Mouse (Mus musculus): ENCODE data around the gene Ube3b.

Ube3b gene

GRCm38 (mm10) chr5:114373581-114373980 lies 6.8 kb upstream of the Ube3b start:
- no peak for DNase-seq (ENCODE audit: extremely low spot score)

DNA sequence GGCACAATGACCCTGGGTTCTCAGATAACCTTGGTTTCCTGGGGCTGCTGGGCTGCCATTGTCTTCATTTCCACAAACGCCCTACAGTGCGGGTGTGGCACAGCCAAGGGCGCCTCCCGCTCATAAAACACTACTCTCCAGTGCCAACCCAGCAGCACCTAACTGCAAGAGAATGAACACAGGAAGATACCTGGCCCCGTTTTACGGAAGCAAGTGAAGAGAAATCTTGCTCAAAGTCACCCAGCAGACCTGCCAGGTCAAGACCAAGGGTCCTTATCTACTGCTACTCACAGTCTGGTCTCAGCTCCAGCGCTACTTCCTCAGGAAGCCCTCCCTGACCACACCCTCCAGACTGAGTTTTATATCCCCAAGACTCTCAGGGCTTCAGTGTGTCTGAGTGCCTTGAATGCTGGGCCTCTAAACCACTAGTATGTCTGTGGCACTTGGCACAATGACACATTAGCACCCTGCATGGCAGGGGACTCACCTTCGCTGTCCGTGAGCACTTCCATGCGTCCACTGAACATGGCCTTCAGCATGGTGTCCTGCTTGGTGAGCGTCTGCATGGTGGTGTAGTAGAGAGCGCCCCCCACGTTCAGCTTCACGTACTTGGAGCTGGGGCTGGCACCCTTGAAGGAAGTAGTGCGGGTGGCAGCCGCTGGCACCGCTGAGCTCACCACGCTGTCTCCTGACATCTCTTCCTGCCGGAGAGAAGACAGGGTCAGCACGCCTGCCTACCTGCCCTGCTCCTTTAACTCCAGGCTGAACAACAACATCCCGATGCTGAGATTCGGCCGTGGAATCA lies 5.8 kb upstream of the Ube3b start:
- DNase-seq (ENCODE audit: extremely low spot score), result no peak

DNA sequence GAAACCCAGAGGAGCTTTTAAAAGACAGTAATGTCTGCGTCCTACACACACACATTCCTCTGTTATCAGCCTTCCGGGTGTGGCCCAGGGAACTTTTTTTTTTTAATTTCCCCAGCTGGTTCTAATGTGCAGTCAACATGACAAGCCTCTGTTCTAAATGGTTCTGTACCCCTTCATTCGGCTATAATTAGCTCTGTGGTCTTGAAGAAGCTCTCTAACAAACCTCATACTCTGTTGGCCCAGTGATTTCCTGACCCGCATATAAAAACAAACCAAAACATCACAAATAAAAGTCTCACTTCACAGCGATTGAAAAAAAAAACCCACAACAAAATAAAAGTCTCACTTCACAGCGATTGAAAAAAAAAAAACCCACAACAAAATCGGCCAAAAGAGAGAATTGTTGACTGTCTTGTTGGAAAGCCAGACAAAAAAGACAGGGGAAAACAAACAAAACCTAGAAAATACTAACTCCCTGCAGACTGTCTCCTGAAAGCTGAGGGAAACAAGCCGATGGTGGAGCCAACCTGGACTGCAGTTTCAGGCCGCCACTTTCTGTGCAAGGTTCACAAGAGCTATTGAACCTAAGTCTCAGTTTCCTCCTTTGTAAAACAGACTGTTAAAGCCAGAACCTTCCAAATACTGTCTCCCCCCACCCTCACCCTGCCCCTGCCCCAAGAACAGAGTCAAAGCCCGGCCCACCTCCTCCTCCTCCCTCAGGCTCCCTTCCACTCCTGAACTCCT lies 2.1 kb upstream of the Ube3b start:
- no peak for DNase-seq (ENCODE audit: extremely low spot score)

DNA sequence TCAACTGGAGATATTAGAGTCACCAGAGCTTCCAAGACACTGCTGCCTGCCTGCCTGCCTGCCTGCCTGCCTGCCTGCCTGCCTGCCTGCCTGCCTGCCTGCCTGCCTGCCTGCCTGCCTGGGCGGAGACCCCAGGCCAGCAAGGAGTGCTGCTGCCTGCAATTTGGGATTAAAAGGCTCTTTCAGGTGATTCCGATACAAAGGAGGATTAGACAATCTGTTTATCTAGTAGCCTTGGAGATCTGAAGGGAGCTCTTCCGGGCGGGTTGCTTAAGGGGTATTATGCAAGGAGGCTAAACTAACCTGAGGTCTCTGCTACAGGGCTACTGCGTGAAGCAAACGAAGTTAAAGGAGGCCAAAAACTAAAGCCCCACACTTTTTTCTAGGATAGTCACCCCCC lies 1.5 kb upstream of the Ube3b start:
- no peak for DNase-seq (ENCODE audit: extremely low spot score)

GRCm38 (mm10) chr5:114379763-114380162 lies 644 bp upstream of the Ube3b start:
- DNase-seq (ENCODE audit: extremely low spot score), result no peak

GRCm38 (mm10) chr5:114381013-114381351 lies 575 bp downstream of the Ube3b start:
- DNase-seq (ENCODE audit: extremely low spot score), result no peak

GRCm38 (mm10) chr5:114383184-114383904 lies 2.9 kb downstream of the Ube3b start:
- DNase-seq (ENCODE audit: extremely low spot score), result no peak

DNA sequence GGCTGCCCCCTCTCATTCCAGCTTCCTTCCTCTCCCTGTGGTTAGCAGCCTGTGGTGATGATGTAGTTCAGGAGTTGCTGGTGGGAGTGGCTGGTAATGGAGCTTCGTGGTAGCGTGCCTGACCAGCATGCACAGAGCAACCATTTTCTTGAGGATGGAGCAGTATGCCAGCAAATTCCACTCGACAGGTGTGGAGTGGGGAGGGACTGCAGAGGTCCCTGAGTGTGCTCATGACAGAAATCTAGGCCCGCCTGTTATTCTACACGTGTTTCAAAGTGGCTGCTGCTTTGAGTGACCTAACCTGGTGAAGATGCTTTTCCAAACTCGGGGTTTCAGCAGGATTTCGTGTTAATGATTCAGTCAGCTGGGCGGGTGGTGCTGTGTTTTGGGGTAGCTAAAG lies 4.0 kb downstream of the Ube3b start:
- DNase-seq (ENCODE audit: extremely low spot score), result no peak

DNA sequence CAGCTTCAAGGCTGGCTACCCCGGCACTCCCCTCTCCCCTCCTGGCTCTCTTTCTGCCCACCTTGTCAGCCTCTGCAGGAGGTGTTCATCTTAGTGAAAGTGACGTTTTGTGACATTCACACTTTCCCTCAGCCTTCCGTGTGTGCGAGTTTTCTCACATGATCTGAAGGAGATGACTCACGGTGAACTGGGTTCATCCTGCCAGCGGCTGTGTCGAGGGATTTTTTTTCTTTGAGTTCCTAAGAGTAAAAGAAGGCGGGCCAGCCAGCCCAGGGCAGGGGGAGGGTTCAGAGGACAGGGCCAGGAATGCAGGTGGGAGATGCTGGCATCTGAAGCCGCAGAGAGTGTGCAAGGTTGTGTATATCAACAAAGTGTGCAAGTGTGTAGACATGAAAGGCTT lies 12.8 kb downstream of the Ube3b start:
- DNase-seq (ENCODE audit: extremely low spot score), result no peak

GRCm38 (mm10) chr5:114406592-114406991 lies 26.2 kb downstream of the Ube3b start:
- DNase-seq (ENCODE audit: extremely low spot score), result no peak

GRCm38 (mm10) chr5:114407269-114407668 lies 26.9 kb downstream of the Ube3b start:
- no peak for DNase-seq (ENCODE audit: extremely low spot score)

- DNase-seq (ENCODE audit: extremely low spot score), result no peak
These were observed 27.4 kb downstream of the Ube3b start for GRCm38 (mm10) chr5:114407810-114408209.

- no peak for DNase-seq (ENCODE audit: extremely low spot score)
These were observed 28.4 kb downstream of the Ube3b start for GRCm38 (mm10) chr5:114408846-114409245.

DNA sequence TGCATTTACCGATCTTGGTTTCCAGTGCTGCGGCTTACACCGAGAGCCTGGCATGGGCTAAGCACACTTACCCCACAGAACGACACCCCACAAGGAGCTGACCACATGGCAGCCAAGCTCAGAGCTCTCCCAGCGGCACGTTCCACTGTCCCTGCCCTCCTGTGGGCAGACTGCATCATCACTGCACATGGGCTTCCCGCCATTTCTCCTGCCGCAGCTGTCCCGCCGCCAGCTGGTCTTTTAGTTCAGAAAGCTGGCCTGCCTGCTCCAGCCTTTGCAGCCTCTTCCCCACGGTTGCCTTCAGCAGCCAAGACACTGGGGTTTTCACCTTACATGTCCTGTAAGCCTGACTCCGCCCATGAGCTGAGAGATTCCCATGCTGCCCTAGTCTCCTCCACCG lies 30.0 kb downstream of the Ube3b start:
- no peak for DNase-seq (ENCODE audit: extremely low spot score)

- no peak for DNase-seq (ENCODE audit: extremely low spot score)
These were observed 32.1 kb downstream of the Ube3b start for GRCm38 (mm10) chr5:114412361-114412998.

GRCm38 (mm10) chr5:114413067-114413735 lies 32.8 kb downstream of the Ube3b start:
- no peak for DNase-seq (ENCODE audit: extremely low spot score)

DNA sequence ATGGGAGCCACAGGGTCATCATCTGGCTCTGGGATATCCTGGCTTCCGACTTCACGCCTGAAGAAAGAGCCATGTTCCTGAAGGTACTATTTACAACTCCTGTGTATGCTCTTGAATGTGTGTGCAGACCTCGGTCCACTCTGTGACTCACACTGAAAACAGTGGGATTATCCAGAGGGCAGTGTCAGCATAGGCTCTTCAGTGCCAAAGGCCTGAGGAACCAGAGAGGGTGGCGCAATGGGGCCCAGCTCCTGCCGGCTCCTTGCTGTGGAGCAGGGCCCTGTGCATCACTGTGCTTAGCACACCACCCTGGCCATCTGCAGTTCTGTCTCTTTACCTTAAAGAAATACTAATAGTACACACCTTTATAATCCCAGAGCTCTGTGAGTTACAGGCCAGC lies 35.2 kb downstream of the Ube3b start:
- no peak for DNase-seq (ENCODE audit: extremely low spot score)

DNA sequence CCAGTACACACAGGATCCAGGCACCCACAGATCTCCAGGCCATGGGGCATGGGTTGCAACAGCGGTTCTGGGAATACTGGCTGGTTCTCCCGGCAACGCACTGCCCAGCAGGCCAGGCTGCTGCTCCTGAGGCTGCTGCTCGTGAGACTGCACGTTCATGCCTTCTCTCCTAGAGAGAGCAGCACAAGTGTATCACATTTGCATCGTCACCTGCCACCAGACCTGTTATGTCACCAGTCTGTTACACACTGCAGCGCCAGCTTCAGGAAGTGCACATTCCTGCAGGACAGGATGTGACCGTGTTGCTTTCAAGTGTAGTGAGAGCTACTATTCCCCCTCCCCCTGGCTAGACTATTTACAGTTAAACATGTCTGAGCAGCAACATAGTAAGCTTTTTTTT lies 36.4 kb downstream of the Ube3b start:
- DNase-seq (ENCODE audit: extremely low spot score), result no peak

GRCm38 (mm10) chr5:114418541-114418940 lies 38.1 kb downstream of the Ube3b start:
- peak; percentile 33 for DNase-seq (ENCODE audit: extremely low spot score)

GRCm38 (mm10) chr5:114421561-114422298 lies 41.3 kb downstream of the Ube3b start:
- no peak for DNase-seq (ENCODE audit: extremely low spot score)

GRCm38 (mm10) chr5:114422591-114422990 lies 42.2 kb downstream of the Ube3b start:
- no peak for DNase-seq (ENCODE audit: extremely low spot score)

Measured in embryo, embryonic 9.5 days (tissue).